Mouse (Mus musculus): ENCODE measurements around the gene Zbtb3.
A peak's percentile ranks its signal among the peaks of the same experiment; 100 is the strongest.

DNA sequence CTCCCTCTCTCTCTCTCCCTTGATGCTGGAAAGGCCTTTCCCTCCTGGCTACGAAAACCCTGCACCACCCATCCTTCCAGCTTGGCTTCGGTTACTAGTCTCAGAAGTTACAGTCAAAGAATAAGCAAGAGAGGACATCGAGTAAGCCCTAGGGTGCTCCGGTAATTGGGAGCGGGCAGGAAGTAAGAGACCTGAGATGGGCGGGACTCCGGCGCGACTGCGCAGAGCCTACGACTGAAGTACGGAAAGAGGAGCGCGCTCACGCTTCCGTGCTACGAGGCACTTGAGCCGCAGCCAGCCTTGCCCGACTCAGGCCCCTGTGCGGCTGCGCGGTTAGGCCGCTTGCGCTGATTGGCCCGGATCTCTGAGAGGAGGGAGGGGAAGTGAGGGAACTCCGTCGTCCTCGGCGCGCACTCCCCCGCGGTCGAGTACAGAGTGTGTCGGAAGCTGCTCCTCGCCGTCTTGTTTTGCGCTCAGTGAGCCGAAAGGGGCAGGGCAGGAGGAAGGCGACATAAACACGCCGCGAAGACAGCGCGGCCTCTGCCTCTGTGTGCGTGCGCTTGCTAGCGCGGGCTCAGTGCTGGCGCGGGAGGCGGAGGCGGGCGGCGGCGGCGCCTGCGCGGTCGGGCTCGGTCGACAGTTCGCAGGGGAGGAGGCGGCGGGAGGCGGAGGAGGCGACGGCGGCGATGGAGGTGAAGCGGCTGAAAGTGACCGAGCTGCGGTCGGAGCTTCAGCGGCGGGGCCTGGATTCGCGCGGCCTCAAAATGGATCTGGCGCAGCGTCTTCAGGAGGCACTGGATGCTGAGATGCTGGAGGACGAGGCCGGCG, 17.5 kb downstream of the Zbtb3 start, which contains the start of gene Hnrnpul2:
- TF ChIP-seq USF1 (IDR thresholded peaks at IDR 0.05; ENCODE audit: low read depth, low read length) (no peak), CTCF (conservative IDR thresholded peaks at IDR 0.05 in 1 of 2, IDR thresholded peaks at IDR 0.05 in 1 of 2; ENCODE audit: low read depth in 2 of 2, low read length in 2 of 2) (no peak), MAX (IDR thresholded peaks at IDR 0.05; ENCODE audit: low read length) (peak; percentile 70)
